Mouse (Mus musculus) limb, embryonic 10.5 days (tissue): ENCODE measurements around the gene Tas2r125. TPM values are rescaled to one million over a fixed set of nuclear protein-coding genes. Genes with fewer than 3 reads are reported as not detected.
"Not testable (repeated sequence)": the region's sequence is repeated elsewhere in the genome, so short reads cannot be mapped to it uniquely, and the experiment has no call there.

Source experiments
- DNase-seq: peaks from one replicate; pipeline ENCODE4 v3.0.0-alpha.2; 2017; ENCODE audit warnings: low spot score
- H3K27ac ChIP-seq: fragments of 300-500 bp; sonication (generic); 2 replicates; pipeline ENCODE4 v1.5.1; 2016; ENCODE audit warnings: mild to moderate bottlenecking
- H3K27me3 ChIP-seq: fragments of 300-500 bp; sonication (generic); 2 replicates; pipeline ENCODE4 v1.6.1; 2016; ENCODE audit warnings: low read depth, mild to moderate bottlenecking; ENCODE audit not compliant: poor library complexity, severe bottlenecking
- H3K36me3 ChIP-seq: fragments of 300-500 bp; sonication (generic); 2 replicates; pipeline ENCODE4 v1.6.1; 2016; ENCODE audit warnings: mild to moderate bottlenecking, moderate library complexity
- H3K4me1 ChIP-seq: fragments of 300-500 bp; sonication (generic); 2 replicates; pipeline ENCODE4 v1.6.1; 2016
- H3K4me3 ChIP-seq: fragments of 300-500 bp; sonication (generic); 2 replicates; pipeline ENCODE4 v1.5.1; 2016; ENCODE audit warnings: mild to moderate bottlenecking, moderate library complexity
- H3K9me3 ChIP-seq: fragments of 300-500 bp; sonication (generic); replicated peaks from 2 replicates; pipeline ENCODE4 v1.6.1; 2016; ENCODE audit warnings: mild to moderate bottlenecking
- WGBS: fragments of 180-500 bp; shearing (Covaris S2); methylation state at CpG from one replicate; pipeline ENCODE4 v1.1.7; 2016; 5-methylcytosine and 5-hydroxymethylcytosine counted together
- polyA plus RNA-seq: library from polyadenylated mRNA; unstranded; fragments of >200 nt; fragmentation: Nextera tagmentation; extraction: Ambion mirVana; gene quantifications from 2 replicates; pipeline ENCODE4 v1.2.1, GENCODE M21; 2016

The Tas2r125 gene
- polyA plus RNA-seq: not detected in 2 replicates

DNA sequence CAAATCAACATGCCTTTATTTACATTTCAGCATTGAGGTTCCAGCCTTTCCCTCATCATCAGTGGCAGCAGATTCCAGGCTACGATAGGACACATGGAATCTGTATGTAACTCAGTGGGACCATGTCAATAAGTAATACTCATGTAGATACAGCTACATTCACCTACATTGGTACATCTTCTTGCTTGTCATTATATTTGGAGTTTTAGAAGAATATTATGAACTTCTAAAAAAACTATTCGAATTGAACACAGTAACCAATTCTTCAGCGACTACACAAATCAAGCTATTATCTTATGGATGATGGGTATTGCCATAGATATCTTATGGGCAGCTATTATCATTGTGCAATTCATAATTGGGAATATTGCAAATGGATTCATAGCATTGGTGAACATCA is at the start of gene Tas2r125:
TSS of gene Tas2r125 (plus strand) at position 301 of the 400 bp plus-strand sequence.
- Histone ChIP-seq H3K4me3 (no peak within 1 kb of the TSS), H3K36me3 (no peaks in the 10 kb centered on the region), H3K27ac (no peak within 1 kb of the TSS), H3K27me3 (no peaks in the 10 kb centered on the region), H3K9me3 (no peaks in the 10 kb centered on the region), H3K4me1 (no peaks in the 10 kb centered on the region)
- WGBS: 91% methylated on average over 3 of the region's 3 CpGs
- DNase-seq: no peak

- H3K4me1 ChIP-seq: no peaks in the 10 kb centered on the region
- H3K4me3 ChIP-seq: no peak within 1 kb of the TSS
- no peaks in the 10 kb centered on the region for H3K27me3 ChIP-seq
- no peak for DNase-seq
- H3K9me3 ChIP-seq: no peaks in the 10 kb centered on the region
- no peaks in the 10 kb centered on the region for H3K36me3 ChIP-seq
- no peak within 1 kb of the TSS for H3K27ac ChIP-seq
Measured at GRCm38 (mm10) chr6:132867708-132868107, 41.7 kb upstream of the Tas2r125 start, which contains the start of gene Tas2r110. TSS of gene Tas2r110 (plus strand) at chr6:132868008.

GRCm38 (mm10) chr6:132892711-132893110 is 16.7 kb upstream of the Tas2r125 start, which contains the start of gene Tas2r113:
TSS of gene Tas2r113 (plus strand) at chr6:132893011.
- H3K27ac ChIP-seq: no peak within 1 kb of the TSS
- no peak within 1 kb of the TSS for H3K4me3 ChIP-seq
- H3K4me1 ChIP-seq: no peaks in the 10 kb centered on the region
- 81% methylated on average over 1 of the region's 1 CpGs for WGBS
- H3K9me3 ChIP-seq: no peaks in the 10 kb centered on the region
- no peaks in the 10 kb centered on the region for H3K27me3 ChIP-seq
- no peak for DNase-seq
- H3K36me3 ChIP-seq: no peaks in the 10 kb centered on the region

DNA sequence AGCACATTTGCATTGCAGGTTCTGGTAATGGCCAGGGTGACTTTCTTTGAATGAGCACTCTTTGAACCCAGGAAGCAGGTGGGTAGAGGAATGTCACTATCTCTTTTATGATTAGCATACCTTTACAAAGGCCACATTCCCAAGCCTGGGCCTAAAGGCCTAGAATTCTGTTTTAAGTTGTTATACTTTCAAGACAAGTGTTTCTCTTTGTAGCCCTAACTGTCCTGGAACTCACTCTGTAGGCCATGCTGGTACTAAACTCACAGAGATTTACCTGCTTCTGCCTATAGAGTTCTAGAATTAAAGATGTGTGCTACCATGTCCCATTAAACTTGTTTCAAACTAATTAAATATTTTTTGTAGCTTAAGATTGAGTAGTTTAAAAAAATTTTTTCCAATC is 31.9 kb downstream of the Tas2r125 start:
- not testable (repeated sequence) for DNase-seq, H3K4me3 ChIP-seq, H3K27me3 ChIP-seq, H3K9me3 ChIP-seq, H3K36me3 ChIP-seq, H3K4me1 ChIP-seq, H3K27ac ChIP-seq

- no peak for DNase-seq
- H3K36me3 ChIP-seq: no peaks in the 10 kb centered on the region
- no peaks in the 10 kb centered on the region for H3K4me1 ChIP-seq
- no peak within 1 kb of the TSS for H3K4me3 ChIP-seq
- WGBS: 88% methylated on average over 2 of the region's 2 CpGs
- no peaks in the 10 kb centered on the region for H3K27me3 ChIP-seq
- no peaks in the 10 kb centered on the region for H3K9me3 ChIP-seq
- H3K27ac ChIP-seq: no peak within 1 kb of the TSS
Measured at GRCm38 (mm10) chr6:132950802-132951201, 41.4 kb downstream of the Tas2r125 start, which contains the start of gene Tas2r129. TSS of gene Tas2r129 (plus strand) at chr6:132951102.

- 78% methylated on average over 1 of the region's 1 CpGs for WGBS
Measured at GRCm38 (mm10) chr6:132957819-132958218, 48.4 kb downstream of the Tas2r125 start, which contains the start of gene Tas2r131. TSS of gene Tas2r131 (minus strand) at chr6:132957919.

More at GRCm38 (mm10) chr6:132957819-132958218, 48.4 kb downstream of the Tas2r125 start, which contains the start of gene Tas2r131:
- Histone ChIP-seq H3K4me1 (no peaks in the 10 kb centered on the region), H3K9me3 (no peaks in the 10 kb centered on the region), H3K4me3 (no peak within 1 kb of the TSS), H3K36me3 (no peaks in the 10 kb centered on the region), H3K27me3 (no peaks in the 10 kb centered on the region), H3K27ac (no peak within 1 kb of the TSS)
- no peak for DNase-seq

Other genes with a start within 250 kb of the Tas2r125 start
- not detected in 2 replicates for gene Tas2r121, start 208.6 kb upstream of the Tas2r125 start, polyA plus RNA-seq
- gene Tas2r122, start 197.7 kb upstream of the Tas2r125 start, polyA plus RNA-seq: not detected in 2 replicates
- not detected in 2 replicates for gene Tas2r115, start 171.6 kb upstream of the Tas2r125 start, polyA plus RNA-seq
- not detected in 2 replicates for gene Tas2r124, start 154.9 kb upstream of the Tas2r125 start, polyA plus RNA-seq
- not detected in 2 replicates for gene Tas2r102, start 147.5 kb upstream of the Tas2r125 start, polyA plus RNA-seq
- not detected in 2 replicates for gene Tas2r136, start 131.5 kb upstream of the Tas2r125 start, polyA plus RNA-seq
- not detected in 2 replicates for gene Tas2r117, start 106.8 kb upstream of the Tas2r125 start, polyA plus RNA-seq
- not detected in 2 replicates for gene Tas2r123, start 62.5 kb upstream of the Tas2r125 start, polyA plus RNA-seq
- not detected in 2 replicates for gene Tas2r116, start 54.2 kb upstream of the Tas2r125 start, polyA plus RNA-seq
- gene Tas2r110, start 41.6 kb upstream of the Tas2r125 start, polyA plus RNA-seq: not detected in 2 replicates
- gene Tas2r113, start 16.6 kb upstream of the Tas2r125 start, polyA plus RNA-seq: not detected in 2 replicates
- gene Tas2r129, start 41.5 kb downstream of the Tas2r125 start, polyA plus RNA-seq: not detected in 2 replicates
- not detected in 2 replicates for gene Tas2r131, start 48.3 kb downstream of the Tas2r125 start, polyA plus RNA-seq
- not detected in 2 replicates for gene Tas2r109, start 71.3 kb downstream of the Tas2r125 start, polyA plus RNA-seq
- not detected in 2 replicates for gene Tas2r103, start 127.5 kb downstream of the Tas2r125 start, polyA plus RNA-seq
- gene Tas2r140, start 146.2 kb downstream of the Tas2r125 start, polyA plus RNA-seq: not detected in 2 replicates
- gene Smim10l1, start 195.3 kb downstream of the Tas2r125 start, polyA plus RNA-seq: 51.7 and 64.5 TPM in 2 replicates